Mouse (Mus musculus) midbrain, postnatal 0 days (tissue): Measurements from ENCODE around the gene 1700022I11Rik. TPM values are rescaled to one million over a fixed set of nuclear protein-coding genes. Genes with fewer than 3 reads are reported as not detected.

Experiments
- ATAC-seq: fragments of 200-750 bp; cut with Nextera tagmentation; 2 replicates; pipeline ENCODE4 v1.8.0; 2017; ENCODE audit warnings: moderate number of reproducible peaks, mild to moderate bottlenecking, moderate TSS enrichment, moderate library complexity; ENCODE audit not compliant: low FRiP score
- DNase-seq: peaks from one replicate; pipeline ENCODE4 v3.0.0-alpha.2; 2015; ENCODE audit warnings: low spot score
- H3K27ac ChIP-seq: fragments of 300-500 bp; sonication (generic); 2 replicates; pipeline ENCODE4 v1.5.1; 2014; ENCODE audit warnings: low read depth, mild to moderate bottlenecking, low read length, mixed read lengths
- H3K27me3 ChIP-seq: fragments of 300-500 bp; sonication (generic); 2 replicates; pipeline ENCODE4 v1.6.1; 2014; ENCODE audit warnings: low read length, control low read depth, mixed read lengths; ENCODE audit not compliant: insufficient read depth
- H3K36me3 ChIP-seq: fragments of 300-500 bp; sonication (generic); 2 replicates; pipeline ENCODE4 v1.6.1; 2014; ENCODE audit warnings: low read length, control low read depth, mixed read lengths; ENCODE audit not compliant: insufficient read depth
- H3K4me1 ChIP-seq: fragments of 300-500 bp; sonication (generic); 2 replicates; pipeline ENCODE4 v1.6.1; 2014; ENCODE audit warnings: mild to moderate bottlenecking, control low read depth, antibody characterized with exemption, low read length, mixed read lengths; ENCODE audit not compliant: insufficient read depth
- H3K4me2 ChIP-seq: fragments of 300-500 bp; sonication (generic); 2 replicates; pipeline ENCODE4 v1.6.1; 2014; ENCODE audit warnings: low read depth, mild to moderate bottlenecking, low read length, mixed read lengths; ENCODE audit not compliant: poor library complexity, severe bottlenecking
- H3K4me3 ChIP-seq: fragments of 300-500 bp; sonication (generic); 2 replicates; pipeline ENCODE4 v1.5.1; 2014; ENCODE audit warnings: low read depth, mild to moderate bottlenecking, low read length, moderate library complexity
- H3K9ac ChIP-seq: fragments of 300-500 bp; sonication (generic); replicated peaks from 2 replicates; pipeline ENCODE4 v1.6.1; 2014; ENCODE audit warnings: mild to moderate bottlenecking, low read length, moderate library complexity, mixed read lengths; ENCODE audit not compliant: poor library complexity, severe bottlenecking
- H3K9me3 ChIP-seq: fragments of 300-500 bp; sonication (generic); 2 replicates; pipeline ENCODE4 v1.6.1; 2016; ENCODE audit warnings: low read length, control low read depth
- CTCF ChIP-seq: IDR thresholded peaks from 2 replicates; pipeline ENCODE4 v1.5.1; 2016; ENCODE audit warnings: antibody characterized with exemption, mild to moderate bottlenecking
- WGBS: fragments of 180-500 bp; shearing (Covaris S2); extraction: QIAGEN DNeasy Blood & Tissue Kit; methylation state at CpG from one replicate; pipeline ENCODE4 v1.1.7; 2014; 5-methylcytosine and 5-hydroxymethylcytosine counted together
- polyA plus RNA-seq: library from polyadenylated mRNA; unstranded; fragments of >200 nt; fragmentation: Nextera tagmentation; extraction: Ambion mirVana; gene quantifications from 2 replicates; pipeline ENCODE4 v1.2.1, GENCODE M21; 2015
- total RNA-seq: library from RNA; depleted of rRNA; stranded (reverse); fragments of >200 nt; gene quantifications from 2 replicates; pipeline ENCODE4 v1.2.3, GENCODE M21; 2014

1700022I11Rik gene
- total and polyA plus RNA-seq, 2 experiments from 2014 or later = 0.19 TPM; not detected in 1

DNA sequence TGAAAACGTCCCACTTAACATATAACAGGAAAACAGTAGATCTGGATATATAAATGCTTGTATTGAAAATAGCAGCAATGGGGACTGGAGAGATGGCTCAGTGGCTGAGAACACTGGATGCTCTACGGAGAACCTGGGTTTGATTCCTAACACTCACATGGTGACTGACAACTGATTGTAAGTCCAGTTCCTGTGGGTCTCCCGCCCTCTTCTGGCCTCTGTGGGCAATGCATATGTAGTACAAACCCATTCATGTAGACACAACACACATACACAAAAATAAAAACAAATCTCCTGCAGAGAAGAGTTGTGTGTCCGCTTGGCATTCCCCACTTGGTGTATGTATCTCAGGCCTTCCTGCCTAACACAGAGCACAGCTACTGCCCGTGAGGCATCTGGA is 41.2 kb upstream of the 1700022I11Rik start:
- H3K4me2 ChIP-seq = no peak overlapping the region
- DNase-seq (no peak), ATAC-seq (no peak)
- no peak overlapping the region for H3K27ac ChIP-seq
- H3K9me3 ChIP-seq = no peaks in the 10 kb centered on the region
- 84% methylated on average over 5 of the region's 5 CpGs for WGBS
- H3K4me3 ChIP-seq = no peak overlapping the region
- H3K36me3 ChIP-seq = 0 out of 2 replicates have a peak, but pooled peaks cover 2% of the 10 kb centered on the region
- no peaks in the 10 kb centered on the region for H3K27me3 ChIP-seq
- peak; percentile 39 for TF ChIP-seq CTCF
- no peaks in the 10 kb centered on the region for H3K4me1 ChIP-seq
- no peak overlapping the region for H3K9ac ChIP-seq

DNA sequence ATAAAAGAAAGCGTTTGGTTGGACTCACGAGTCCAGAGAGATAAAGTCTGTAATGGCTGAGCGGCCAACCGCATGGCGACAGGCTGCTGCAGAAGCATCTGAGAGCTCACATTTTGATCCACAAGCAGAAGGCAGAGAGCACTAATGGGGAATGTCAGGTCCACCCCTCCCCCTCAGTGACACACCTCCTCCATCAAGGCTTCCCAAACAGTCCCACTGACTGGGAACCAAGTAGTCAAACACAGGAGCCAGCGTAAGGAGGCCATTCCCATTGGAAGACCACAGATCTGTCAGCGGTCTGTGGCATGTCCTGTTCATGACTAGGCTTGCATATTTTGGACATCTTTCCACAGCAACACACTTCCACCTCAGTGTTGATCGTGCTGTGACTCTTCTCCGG is 40.5 kb upstream of the 1700022I11Rik start:
- no peaks in the 10 kb centered on the region for H3K9me3 ChIP-seq
- no peak for TF ChIP-seq CTCF
- ATAC-seq (no peak), DNase-seq (no peak)
- no peak overlapping the region for H3K4me3 ChIP-seq
- WGBS = 93% methylated on average over 9 of the region's 9 CpGs
- 0 out of 2 replicates have a peak, but pooled peaks cover 2% of the 10 kb centered on the region for H3K36me3 ChIP-seq
- H3K27ac ChIP-seq = no peak overlapping the region
- H3K4me2 ChIP-seq = no peak overlapping the region
- H3K9ac ChIP-seq = no peak overlapping the region
- H3K4me1 ChIP-seq = no peaks in the 10 kb centered on the region
- H3K27me3 ChIP-seq = no peaks in the 10 kb centered on the region

DNA sequence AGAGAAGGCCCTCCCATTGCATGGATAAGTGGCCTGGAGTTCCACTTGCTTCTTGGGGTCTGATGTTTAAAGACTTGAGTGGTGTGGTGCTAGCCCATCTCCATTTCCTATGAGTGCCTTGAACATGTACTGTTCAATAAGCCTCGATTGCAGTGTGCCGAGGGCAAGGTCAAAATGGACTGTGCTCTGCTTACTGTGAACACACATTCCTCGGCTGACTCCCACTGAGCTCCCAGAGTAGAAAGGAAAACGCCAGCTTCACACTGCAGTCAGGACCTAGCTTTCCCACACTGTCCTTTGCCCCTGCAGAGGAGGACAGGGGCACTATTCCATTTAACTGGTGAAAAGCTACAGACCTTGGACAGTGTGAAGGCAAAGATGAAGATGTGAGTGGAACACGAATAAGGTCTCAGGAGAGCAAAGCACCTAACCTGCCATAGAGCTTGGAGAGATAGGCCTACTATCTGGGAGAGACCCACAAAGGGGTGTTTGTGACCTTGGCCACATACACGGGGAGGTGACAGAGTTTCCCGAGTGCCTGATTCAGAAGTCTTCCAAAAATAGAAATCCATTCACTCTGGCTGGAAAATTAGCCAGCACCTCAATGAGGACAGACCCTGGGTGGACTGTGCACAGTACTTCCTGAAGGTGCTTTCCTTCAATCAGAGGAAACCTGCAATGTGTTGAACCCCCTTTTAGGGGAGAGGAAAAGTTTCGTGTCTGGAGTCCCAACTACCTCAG is 37.0 kb upstream of the 1700022I11Rik start:
- Histone ChIP-seq H3K4me1 (no peaks in the 10 kb centered on the region), H3K4me2 (no peak overlapping the region), H3K27ac (no peak overlapping the region), H3K4me3 (no peak overlapping the region), H3K36me3 (peaks cover 16% of the 10 kb centered on the region), H3K9ac (no peak overlapping the region), H3K9me3 (no peaks in the 10 kb centered on the region), H3K27me3 (no peaks in the 10 kb centered on the region)
- WGBS = 65% methylated on average over 8 of the region's 8 CpGs
- ATAC-seq (no peak), DNase-seq (no peak)
- no peak for TF ChIP-seq CTCF

DNA sequence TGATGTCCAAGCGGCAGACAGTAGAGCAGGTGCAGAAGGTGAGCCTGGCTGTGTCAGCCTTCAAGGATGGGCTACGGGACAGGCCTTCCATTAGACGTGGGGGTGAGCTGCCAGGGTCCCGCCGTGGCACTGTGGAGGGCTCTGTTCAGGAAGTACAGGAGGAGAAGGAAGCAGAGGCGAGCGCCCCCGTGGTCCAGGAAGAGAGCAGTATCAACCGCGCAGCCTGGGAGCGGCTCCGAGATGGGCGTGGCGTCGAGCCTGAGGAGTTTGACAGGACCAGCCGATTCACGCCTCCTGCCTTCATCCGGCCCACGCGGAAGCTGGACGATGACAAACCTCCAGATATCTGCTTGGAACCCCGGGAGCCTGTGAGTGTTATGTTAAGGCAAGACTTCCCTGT is 35.8 kb upstream of the 1700022I11Rik start:
- Histone ChIP-seq H3K9ac (0 out of 2 replicates have a peak overlapping the region, but pooled peaks have one; percentile 4), H3K27me3 (no peaks in the 10 kb centered on the region), H3K4me1 (no peaks in the 10 kb centered on the region), H3K27ac (no peak overlapping the region), H3K4me2 (peak overlapping the region; percentile 29; the same call in 1 of the 2 replicates), H3K4me3 (no peak overlapping the region), H3K9me3 (no peaks in the 10 kb centered on the region), H3K36me3 (peaks cover 26% of the 10 kb centered on the region)
- 15% methylated on average over 22 of the region's 22 CpGs for WGBS
- peak; percentile 43 for DNase-seq
- peak; percentile 39 for TF ChIP-seq CTCF
- ATAC-seq = no peak

DNA sequence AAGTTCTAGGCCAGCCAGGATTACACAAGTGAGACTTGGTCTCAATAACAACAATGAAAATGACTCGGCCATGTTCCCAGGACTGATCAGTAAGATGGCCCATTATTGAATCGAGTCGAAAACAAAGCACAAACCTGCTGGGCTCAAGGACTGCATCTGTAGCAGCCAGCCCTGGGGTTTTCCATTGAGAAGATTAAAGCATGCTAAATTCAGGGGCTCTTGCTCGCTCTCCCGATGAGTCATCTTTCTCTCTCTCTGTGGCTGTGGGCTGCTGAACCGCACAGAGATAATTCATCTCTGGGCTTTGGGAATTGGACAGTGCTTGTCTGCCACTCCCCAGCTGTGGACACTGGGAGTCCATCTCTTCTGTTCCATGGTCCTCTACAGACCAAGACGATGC is 28.0 kb upstream of the 1700022I11Rik start:
- Histone ChIP-seq H3K4me2 (no peak overlapping the region), H3K27ac (no peak overlapping the region), H3K27me3 (no peaks in the 10 kb centered on the region), H3K36me3 (peaks cover 34% of the 10 kb centered on the region), H3K4me1 (peaks cover 7% of the 10 kb centered on the region), H3K9ac (no peak overlapping the region), H3K4me3 (no peak overlapping the region), H3K9me3 (no peaks in the 10 kb centered on the region)
- ATAC-seq (no peak), DNase-seq (no peak)
- TF ChIP-seq CTCF = no peak
- WGBS = 60% methylated on average over 7 of the region's 7 CpGs

DNA sequence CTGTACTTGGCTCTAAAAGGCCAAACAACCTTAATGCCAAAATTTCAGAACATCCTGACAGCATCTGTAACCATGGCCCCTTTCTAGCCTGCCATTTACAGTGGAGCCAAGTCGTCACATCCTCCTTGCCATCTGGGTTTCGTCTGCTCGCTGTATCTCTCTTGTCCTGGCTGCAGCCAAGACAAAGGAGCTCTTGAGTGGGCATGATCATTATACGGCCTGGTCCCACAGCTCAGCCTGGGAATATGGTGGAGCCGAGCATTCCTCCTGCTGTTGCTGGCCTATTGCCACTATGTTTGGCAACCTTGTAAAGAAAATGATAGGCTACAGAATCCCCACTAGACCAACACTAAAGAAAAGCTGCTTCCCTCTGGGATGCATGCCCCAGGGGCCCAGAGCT is 26.1 kb upstream of the 1700022I11Rik start:
- peaks cover 19% of the 10 kb centered on the region for H3K4me1 ChIP-seq
- DNase-seq (peak; percentile 64), ATAC-seq (no peak)
- peaks cover 27% of the 10 kb centered on the region for H3K36me3 ChIP-seq
- no peak overlapping the region for H3K27ac ChIP-seq
- no peak overlapping the region for H3K4me2 ChIP-seq
- H3K9ac ChIP-seq = no peak overlapping the region
- 57% methylated on average over 5 of the region's 5 CpGs for WGBS
- H3K27me3 ChIP-seq = no peaks in the 10 kb centered on the region
- H3K9me3 ChIP-seq = no peaks in the 10 kb centered on the region
- H3K4me3 ChIP-seq = no peak overlapping the region
- no peak for TF ChIP-seq CTCF
